Mouse (Mus musculus) MEL (cell line): ENCODE measurements at regions not wholly inside any gene's neighbourhood (a gene's known extent, or its start where the extent isn't known, plus 50 kb on each side); places are given as distances from the start of the nearest gene placed in this dataset.

Source experiments
- DNase-seq: peaks from one replicate; pipeline ENCODE4 v3.0.0; 2011; ENCODE audit warnings: low read depth, low spot score
- H3K27ac ChIP-seq: 2 replicates; pipeline ENCODE4 v1.5.1; 2012; ENCODE audit warnings: low read depth, mild to moderate bottlenecking, control low read depth, low read length, moderate library complexity; ENCODE audit not compliant: control insufficient read depth
- H3K27me3 ChIP-seq, 2 experiments: fragments of 150-350 bp in 1 of 2; sonication (generic) in 1 of 2; 2 replicates each; pipeline ENCODE4 v1.6.1; 2012; ENCODE audit warnings: low read length in 2 of 2, mild to moderate bottlenecking in 2 of 2, improper control_type of control experiment in 1 of 2, moderate library complexity in 1 of 2; ENCODE audit not compliant: insufficient read depth in 2 of 2, control insufficient read depth in 1 of 2
- H3K36me3 ChIP-seq, 2 experiments: 2 replicates each; pipeline ENCODE4 v1.6.1; 2012 to 2014; ENCODE audit warnings: low read length in 2 of 2, improper control_type of control experiment in 1 of 2, inconsistent platforms in 1 of 2, mild to moderate bottlenecking in 1 of 2; ENCODE audit not compliant: insufficient read depth in 2 of 2, control insufficient read depth in 1 of 2
- H3K4me1 ChIP-seq, 2 experiments: fragments of 150-350 bp in 1 of 2; sonication (generic) in 1 of 2; 2 replicates each; pipeline ENCODE4 v1.6.1; 2012; ENCODE audit warnings: low read length in 2 of 2, improper control_type of control experiment in 1 of 2, mild to moderate bottlenecking in 1 of 2; ENCODE audit not compliant: insufficient read depth in 2 of 2, control insufficient read depth in 1 of 2
- H3K4me3 ChIP-seq, 2 experiments: fragments of 150-350 bp in 1 of 2; sonication (generic) in 1 of 2; 2 replicates each; pipeline ENCODE4 v1.5.1; 2012; ENCODE audit warnings: low read depth in 2 of 2, low read length in 2 of 2, mild to moderate bottlenecking in 2 of 2, moderate library complexity in 2 of 2, control low read depth in 1 of 2, improper control_type of control experiment in 1 of 2; ENCODE audit not compliant: control insufficient read depth in 1 of 2, insufficient read depth in 1 of 2
- H3K79me2 ChIP-seq: 2 replicates; pipeline ENCODE4 v1.6.1; 2012; ENCODE audit warnings: mild to moderate bottlenecking, low read length, moderate library complexity; ENCODE audit not compliant: control insufficient read depth, poor library complexity, insufficient read depth
- H3K9ac ChIP-seq: 2 replicates; pipeline ENCODE4 v1.6.1; 2012; ENCODE audit warnings: low read depth, mild to moderate bottlenecking, control low read depth, low read length, moderate library complexity; ENCODE audit not compliant: control insufficient read depth, poor library complexity, severe bottlenecking
- H3K9me3 ChIP-seq: fragments of 150-350 bp; sonication (generic); replicated peaks from 2 replicates; pipeline ENCODE4 v1.6.1; 2012; ENCODE audit warnings: mild to moderate bottlenecking, low read length, improper control_type of control experiment, moderate library complexity; ENCODE audit not compliant: insufficient read depth
- BHLHE40 ChIP-seq: IDR thresholded peaks from 2 replicates; pipeline ENCODE4 v1.6.1; 2012; ENCODE audit warnings: low read depth, mild to moderate bottlenecking, inconsistent platforms, low read length, improper control_type of control experiment, borderline replicate concordance
- CHD2 ChIP-seq: IDR thresholded peaks from 2 replicates; pipeline ENCODE4 v1.6.1; 2011; ENCODE audit warnings: low read length, improper control_type of control experiment
- CTCF ChIP-seq, 3 experiments: IDR thresholded peaks in 2 of 3; conservative IDR thresholded peaks in 1 of 3; 2 replicates each; pipeline ENCODE4 v1.5.1; 2011 to 2012; ENCODE audit warnings: low read length in 3 of 3, low read depth in 2 of 3, mild to moderate bottlenecking in 2 of 3, improper control_type of control experiment in 1 of 3, inconsistent platforms in 1 of 3, mixed read lengths in 1 of 3, moderate library complexity in 1 of 3; ENCODE audit not compliant: control insufficient read depth in 1 of 3, insufficient read depth in 1 of 3, poor library complexity in 1 of 3, severe bottlenecking in 1 of 3
- E2F4 ChIP-seq: IDR thresholded peaks from 2 replicates; pipeline ENCODE4 v1.6.1; 2011; ENCODE audit warnings: low read depth, low read length, improper control_type of control experiment, borderline replicate concordance
- ELF1 ChIP-seq: IDR thresholded peaks from 2 replicates; pipeline ENCODE4 v1.6.1; 2014; ENCODE audit warnings: low read depth, mild to moderate bottlenecking, inconsistent platforms, low read length, improper control_type of control experiment, moderate library complexity
- EP300 ChIP-seq, 2 experiments: IDR thresholded peaks; 2 replicates each; pipeline ENCODE4 v1.6.1; 2011; ENCODE audit warnings: improper control_type of control experiment in 2 of 2, low read length in 2 of 2, low read depth in 1 of 2, mild to moderate bottlenecking in 1 of 2
- ETS1 ChIP-seq: IDR thresholded peaks from 2 replicates; pipeline ENCODE4 v1.6.1; 2012; ENCODE audit warnings: low read depth, mild to moderate bottlenecking, inconsistent platforms, low read length, improper control_type of control experiment, moderate library complexity
- GABPA ChIP-seq: IDR thresholded peaks from 2 replicates; pipeline ENCODE4 v1.6.1; 2012; ENCODE audit warnings: low read depth, mild to moderate bottlenecking, inconsistent platforms, low read length, improper control_type of control experiment, moderate library complexity
- GATA1 ChIP-seq: IDR thresholded peaks from 2 replicates; pipeline ENCODE4 v1.6.1; 2011; ENCODE audit warnings: low read depth, low read length, improper control_type of control experiment
- JUND ChIP-seq: IDR thresholded peaks from 2 replicates; pipeline ENCODE4 v1.6.1; 2011; ENCODE audit warnings: low read depth, mild to moderate bottlenecking, improper control_type of control experiment, low read length
- KAT2A ChIP-seq: conservative IDR thresholded peaks from 2 replicates; pipeline ENCODE4 v1.6.1; 2012; ENCODE audit warnings: low read depth, low read length, improper control_type of control experiment, inconsistent platforms
- MAX ChIP-seq: IDR thresholded peaks from 2 replicates; pipeline ENCODE4 v1.6.1; 2011; ENCODE audit warnings: low read length, improper control_type of control experiment
- MAZ ChIP-seq: IDR thresholded peaks from 2 replicates; pipeline ENCODE4 v1.6.1; 2012; ENCODE audit warnings: low read depth, mild to moderate bottlenecking, inconsistent platforms, low read length, improper control_type of control experiment
- MEF2A ChIP-seq: IDR thresholded peaks from 2 replicates; pipeline ENCODE4 v1.6.1; 2014; ENCODE audit warnings: low read depth, mild to moderate bottlenecking, inconsistent platforms, low read length, improper control_type of control experiment; ENCODE audit not compliant: poor library complexity, insufficient replicate concordance, severe bottlenecking; ENCODE audit errors: extremely low read depth
- MXI1 ChIP-seq: IDR thresholded peaks from 2 replicates; pipeline ENCODE4 v1.6.1; 2011; ENCODE audit warnings: mild to moderate bottlenecking, low read depth, low read length, improper control_type of control experiment
- POLR2A ChIP-seq, 2 experiments: IDR thresholded peaks; 2 replicates each; pipeline ENCODE4 v1.6.1; 2011 to 2012; ENCODE audit warnings: low read length in 2 of 2, mild to moderate bottlenecking in 2 of 2, control low read depth in 1 of 2, improper control_type of control experiment in 1 of 2, low read depth in 1 of 2, moderate library complexity in 1 of 2; ENCODE audit not compliant: control insufficient read depth in 1 of 2, insufficient read depth in 1 of 2, poor library complexity in 1 of 2
- POLR2AphosphoS2 ChIP-seq: IDR thresholded peaks from 2 replicates; pipeline ENCODE4 v1.6.1; 2011; ENCODE audit warnings: low read length, improper control_type of control experiment
- RAD21 ChIP-seq: IDR thresholded peaks from 2 replicates; pipeline ENCODE4 v1.6.1; 2011; ENCODE audit warnings: mild to moderate bottlenecking, low read depth, low read length, improper control_type of control experiment
- SIN3A ChIP-seq: IDR thresholded peaks from 2 replicates; pipeline ENCODE4 v1.6.1; 2012; ENCODE audit warnings: low read length, improper control_type of control experiment, inconsistent platforms
- SMC3 ChIP-seq: IDR thresholded peaks from 2 replicates; pipeline ENCODE4 v1.6.1; 2011; ENCODE audit warnings: low read depth, low read length, improper control_type of control experiment
- TBP ChIP-seq: IDR thresholded peaks from 2 replicates; pipeline ENCODE4 v1.8.0; 2011; ENCODE audit warnings: low read depth, low read length, improper control_type of control experiment
- TCF12 ChIP-seq: IDR thresholded peaks from 2 replicates; pipeline ENCODE4 v1.6.1; 2014; ENCODE audit warnings: low read depth, mild to moderate bottlenecking, inconsistent platforms, low read length, improper control_type of control experiment, moderate library complexity
- USF1 ChIP-seq: IDR thresholded peaks from 2 replicates; pipeline ENCODE4 v1.6.1; 2014; ENCODE audit warnings: low read depth, mild to moderate bottlenecking, inconsistent platforms, low read length, improper control_type of control experiment, moderate library complexity
- ZC3H11A ChIP-seq: IDR thresholded peaks from 2 replicates; pipeline ENCODE4 v1.6.1; 2012; ENCODE audit warnings: low read depth, mild to moderate bottlenecking, inconsistent platforms, low read length, improper control_type of control experiment
- ZKSCAN1 ChIP-seq: IDR thresholded peaks from 2 replicates; pipeline ENCODE4 v1.6.1; 2012; ENCODE audit warnings: low read depth, mild to moderate bottlenecking, inconsistent platforms, low read length, improper control_type of control experiment, moderate library complexity

GRCm38 (mm10) chr10:14239670-14240069 is 273.8 kb downstream of the Hivep2 start:
- Histone ChIP-seq H3K9ac (no peak overlapping the region), H3K9me3 (no peaks in the 10 kb centered on the region), H3K27ac (no peak overlapping the region), H3K4me3 (no peak overlapping the region), H3K27me3 (no peaks in the 10 kb centered on the region), H3K4me1 (no peaks in the 10 kb centered on the region), H3K79me2 (no peaks in the 10 kb centered on the region), H3K36me3 (no peaks in the 10 kb centered on the region)
- no peak for TF ChIP-seq ZKSCAN1
- no peak for TF ChIP-seq MAZ
- no peak for TF ChIP-seq USF1
- no peak for TF ChIP-seq SIN3A
- TF ChIP-seq RAD21 = no peak
- TF ChIP-seq TBP = no peak
- TF ChIP-seq GATA1 = no peak
- TF ChIP-seq MEF2A = no peak
- no peak for TF ChIP-seq ELF1
- no peak for TF ChIP-seq JUND
- no peak for TF ChIP-seq MXI1
- TF ChIP-seq MAX = no peak
- no peak for TF ChIP-seq POLR2AphosphoS2
- no peak for TF ChIP-seq E2F4
- no peak for TF ChIP-seq ZC3H11A
- TF ChIP-seq GABPA = no peak
- no peak for TF ChIP-seq BHLHE40
- no peak for TF ChIP-seq TCF12
- TF ChIP-seq CHD2 = no peak
- no peak for DNase-seq

GRCm38 (mm10) chr10:14234896-14235604 is 269.2 kb downstream of the Hivep2 start:
- no peak for DNase-seq

More at GRCm38 (mm10) chr10:14234896-14235604, 269.2 kb downstream of the Hivep2 start:
- no peak overlapping the region for H3K9ac ChIP-seq
- no peaks in the 10 kb centered on the region for H3K36me3 ChIP-seq
- TF ChIP-seq MEF2A = no peak
- no peak for TF ChIP-seq SMC3
- TF ChIP-seq ETS1 = no peak
- no peak for TF ChIP-seq CTCF (IDR thresholded peaks at IDR 0.05 in 2 of 3, conservative IDR thresholded peaks at IDR 0.05 in 1 of 3; ENCODE audit: control insufficient read depth in 1 of 3, insufficient read depth in 1 of 3, low read depth in 2 of 3, low read length in 3 of 3, poor library complexity in 1 of 3, severe bottlenecking in 1 of 3)
- TF ChIP-seq TCF12 = no peak
- TF ChIP-seq POLR2A (IDR thresholded peaks at IDR 0.05; ENCODE audit: control insufficient read depth in 1 of 2, insufficient read depth in 1 of 2, low read depth in 1 of 2, low read length in 2 of 2, poor library complexity in 1 of 2) = no peak
- TF ChIP-seq GATA1 = no peak
- no peak for TF ChIP-seq KAT2A
- no peak for TF ChIP-seq EP300 (IDR thresholded peaks at IDR 0.05; ENCODE audit: low read depth in 1 of 2, low read length in 2 of 2)
- TF ChIP-seq E2F4 = no peak
- no peak for TF ChIP-seq JUND
- no peak for TF ChIP-seq GABPA
- TF ChIP-seq SIN3A = no peak
- no peak for TF ChIP-seq USF1
- no peak for TF ChIP-seq ZC3H11A
- no peak for TF ChIP-seq ZKSCAN1
- no peak overlapping the region for H3K4me3 ChIP-seq
- H3K27me3 ChIP-seq = no peaks in the 10 kb centered on the region
- no peak overlapping the region for H3K27ac ChIP-seq
- no peaks in the 10 kb centered on the region for H3K9me3 ChIP-seq
- H3K79me2 ChIP-seq = no peaks in the 10 kb centered on the region
- no peaks in the 10 kb centered on the region for H3K4me1 ChIP-seq
